Comparison of ENCODE assay signal across 26 mouse cellular contexts in genomic region chr15:97887541-97888016, GRCm38 (mm10).
"Had no signal": no experiment of that assay in that cellular context is flagged by ENCODE, and none has a peak within 500 bp of the region (broad histone marks: within the 10 kb centered on the region; RNA-seq: fewer than 3 reads in every experiment).

No protein-coding gene starts in this region.

- H3K36me3 ChIP-seq: heart, embryonic 13.5 days; heart, embryonic 15.5 days; hindbrain, embryonic 13.5 days; hindbrain, embryonic 15.5 days; kidney, embryonic 15.5 days; limb, embryonic 10.5 days; limb, embryonic 12.5 days; liver, embryonic 13.5 days; liver, embryonic 15.5 days had no signal

- H3K27ac ChIP-seq: heart, embryonic 13.5 days; heart, embryonic 15.5 days; hindbrain, embryonic 13.5 days; hindbrain, embryonic 15.5 days; hindbrain, postnatal 0 days; kidney, embryonic 15.5 days; kidney, postnatal 0 days; left cerebral cortex, adult 2 months; limb, embryonic 10.5 days; limb, embryonic 12.5 days; liver, embryonic 13.5 days; liver, embryonic 15.5 days had no signal

- H3K4me1 ChIP-seq: hindbrain, embryonic 13.5 days; hindbrain, embryonic 15.5 days; limb, embryonic 10.5 days; limb, embryonic 12.5 days had no signal

- H3K27me3 ChIP-seq: heart, embryonic 15.5 days; hindbrain, embryonic 13.5 days; hindbrain, embryonic 15.5 days; kidney, embryonic 15.5 days; limb, embryonic 12.5 days; liver, embryonic 13.5 days; liver, embryonic 15.5 days had no signal

- H3K4me2 ChIP-seq: heart, embryonic 11.5 days; heart, embryonic 13.5 days; heart, embryonic 15.5 days; hindbrain, embryonic 13.5 days; hindbrain, embryonic 15.5 days; kidney, embryonic 15.5 days; limb, embryonic 12.5 days; liver, embryonic 11.5 days; liver, embryonic 13.5 days; liver, embryonic 15.5 days had no signal

- DNase-seq: gastrocnemius, postnatal 14 days; gastrocnemius, postnatal 36 days; heart, adult 18-20 months; heart, postnatal 14 days; heart, postnatal 36 days; kidney, adult 11 months; kidney, adult 2 months; kidney, adult 9 months; kidney, postnatal 14 days; kidney, postnatal 36 days; liver; liver, embryonic 13.5 days had no signal

- H3K9ac ChIP-seq: heart, embryonic 13.5 days; heart, embryonic 15.5 days; hindbrain, embryonic 13.5 days; hindbrain, embryonic 15.5 days; kidney, embryonic 15.5 days; limb, embryonic 12.5 days; liver, embryonic 13.5 days; liver, embryonic 15.5 days had no signal

- H3K9me3 ChIP-seq: heart, embryonic 13.5 days; heart, embryonic 15.5 days; hindbrain, embryonic 13.5 days; hindbrain, embryonic 15.5 days; kidney, embryonic 15.5 days; limb, embryonic 10.5 days; limb, embryonic 12.5 days; liver, embryonic 13.5 days; liver, embryonic 15.5 days had no signal

- ATAC-seq: hindbrain, postnatal 0 days; intestine, embryonic 16.5 days had no signal

- H3K4me3 ChIP-seq: heart, embryonic 13.5 days; heart, embryonic 15.5 days; hindbrain, embryonic 13.5 days; hindbrain, embryonic 15.5 days; kidney, embryonic 15.5 days; left cerebral cortex, adult 2 months; limb, embryonic 10.5 days; limb, embryonic 12.5 days; liver, embryonic 13.5 days; liver, embryonic 15.5 days had no signal
